Mouse (Mus musculus) testis, adult 2 months (tissue): Measurements from ENCODE around the gene Ppp1r37.

Source experiments
- CTCF ChIP-seq: fragments of 200-500 bp; IDR thresholded peaks from 2 replicates; pipeline ENCODE4 v1.5.1; 2012; ENCODE audit warnings: low read depth, mild to moderate bottlenecking, inconsistent platforms, low read length, moderate library complexity; ENCODE audit not compliant: control insufficient read depth, insufficient read depth, insufficient replicate concordance
- POLR2A ChIP-seq: fragments of 200-500 bp; IDR thresholded peaks from 2 replicates; pipeline ENCODE4 v1.6.1; 2012; ENCODE audit warnings: low read depth, mild to moderate bottlenecking, inconsistent platforms, low read length, moderate library complexity; ENCODE audit not compliant: control insufficient read depth

DNA sequence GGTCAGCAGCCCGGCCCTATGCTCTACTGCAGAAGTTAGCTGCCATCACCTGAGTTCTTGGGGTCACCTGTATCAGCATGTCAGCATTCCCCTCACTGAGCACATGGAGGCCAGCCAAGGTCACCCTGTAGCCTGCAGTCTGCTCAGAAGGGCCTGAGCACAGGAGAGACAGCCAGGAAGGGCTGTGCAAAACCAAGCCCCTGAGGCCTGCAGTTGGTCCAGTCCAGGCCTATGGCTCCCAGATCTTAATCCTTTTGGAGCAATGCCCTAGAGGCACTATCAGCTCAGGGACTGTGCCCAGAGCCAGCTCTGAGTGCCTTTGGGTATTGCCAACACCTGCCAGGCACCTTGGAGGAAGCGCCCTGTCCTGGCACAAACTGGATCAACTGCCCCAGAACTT lies 5.8 kb downstream of the Ppp1r37 start:
- TF ChIP-seq CTCF (no peak), POLR2A (no peak)
